Mouse (Mus musculus): ENCODE results near the gene Lat. TPM values are rescaled to one million over a fixed set of nuclear protein-coding genes. Genes with fewer than 3 reads are reported as not detected.
"Not testable (repeated sequence)": the region's sequence is repeated elsewhere in the genome, so short reads cannot be mapped to it uniquely, and the experiment has no call there.

The Lat gene
- polyA plus RNA-seq, 1 experiment from 2014 or later = 1.9 TPM

DNA sequence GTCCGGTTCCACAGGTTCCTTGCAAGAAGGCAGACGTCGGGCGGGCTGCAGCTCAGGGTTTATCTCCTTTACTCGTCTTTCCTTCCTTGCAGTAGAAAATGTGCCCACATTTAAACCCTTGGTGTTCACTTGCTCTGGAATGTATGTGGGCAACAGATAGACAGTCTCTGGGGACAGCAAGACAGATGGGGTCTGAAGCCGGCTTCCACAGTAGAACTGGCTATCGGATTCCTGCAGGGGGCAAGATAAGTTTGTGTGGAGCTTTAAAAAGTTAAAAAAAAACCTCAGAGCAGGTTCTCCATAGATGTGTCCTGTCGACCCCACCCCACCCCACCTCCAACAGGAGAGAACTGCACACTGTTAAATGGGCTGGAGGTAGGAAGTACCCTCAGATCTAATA is 21.1 kb downstream of the Lat start:
- ATAC-seq = no peak
- Histone ChIP-seq H3K9me3 (replicated peaks) (no peaks in the 10 kb centered on the region), H3K9ac (no peak overlapping the region), H3K4me1 (0 out of 2 replicates have a peak, but pooled peaks cover 5% of the 10 kb centered on the region), H3K27me3 (no peaks in the 10 kb centered on the region), H3K27ac (no peak overlapping the region), H3K4me3 (no peak overlapping the region), H3K36me3 (ENCODE audit: poor library complexity, severe bottlenecking) (no peaks in the 10 kb centered on the region), H3K4me2 (no peak overlapping the region)
- 88% methylated on average over 8 of the region's 8 CpGs for WGBS

DNA sequence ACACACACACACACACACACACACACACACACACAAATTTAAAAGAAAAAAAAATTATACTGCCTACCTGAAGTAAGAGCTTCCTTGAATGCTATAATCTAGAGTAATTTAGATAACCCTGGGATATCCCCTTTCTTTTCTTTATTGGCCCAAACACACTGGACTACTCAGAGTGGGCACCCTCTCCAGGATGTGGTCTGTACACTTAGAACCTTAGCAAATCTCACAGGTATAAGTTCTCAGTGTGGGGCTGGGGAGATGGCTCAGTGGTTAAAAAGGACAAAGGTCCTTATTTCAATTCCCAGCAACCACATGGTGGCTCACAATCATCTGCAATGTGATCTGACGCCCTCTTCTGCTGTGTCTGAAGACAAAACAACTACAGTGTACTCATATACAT is 22.3 kb downstream of the Lat start:
- H3K9ac ChIP-seq = no peak overlapping the region
- H3K27me3 ChIP-seq = no peaks in the 10 kb centered on the region
- H3K4me2 ChIP-seq = no peak overlapping the region
- H3K4me1 ChIP-seq = 0 out of 2 replicates have a peak, but pooled peaks cover 5% of the 10 kb centered on the region
- ATAC-seq = no peak
- no peak overlapping the region for H3K27ac ChIP-seq
- no peaks in the 10 kb centered on the region for H3K36me3 ChIP-seq (ENCODE audit: poor library complexity, severe bottlenecking)
- no peaks in the 10 kb centered on the region for H3K9me3 ChIP-seq (replicated peaks)
- 71% methylated on average over 1 of the region's 1 CpGs for WGBS
- H3K4me3 ChIP-seq = no peak overlapping the region

DNA sequence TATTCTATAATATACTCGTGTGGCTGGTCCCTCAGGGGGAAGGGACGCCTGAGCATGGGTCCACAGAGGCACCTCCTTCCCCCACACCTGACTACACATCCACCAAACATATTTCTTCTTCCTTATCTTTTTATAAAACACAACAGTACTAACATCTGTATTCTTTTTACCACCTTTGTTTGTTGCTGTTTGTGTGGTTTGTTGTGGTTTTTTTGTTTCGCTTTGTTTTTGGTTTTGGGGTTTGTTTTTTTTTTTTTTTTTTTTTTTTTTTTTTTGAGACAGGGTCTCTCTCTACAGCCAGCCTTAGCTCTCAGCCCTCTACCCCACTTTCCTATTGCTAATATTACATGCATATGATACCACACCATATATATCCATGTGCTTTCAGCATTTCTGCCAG is 23.4 kb downstream of the Lat start:
- Histone ChIP-seq H3K36me3 (ENCODE audit: poor library complexity, severe bottlenecking) (no peaks in the 10 kb centered on the region), H3K9me3 (replicated peaks) (no peaks in the 10 kb centered on the region), H3K4me3 (no peak overlapping the region), H3K9ac (no peak overlapping the region), H3K4me1 (no peaks in the 10 kb centered on the region), H3K27me3 (no peaks in the 10 kb centered on the region), H3K4me2 (no peak overlapping the region), H3K27ac (no peak overlapping the region)
- 53% methylated on average over 3 of the region's 3 CpGs for WGBS
- ATAC-seq = no peak

DNA sequence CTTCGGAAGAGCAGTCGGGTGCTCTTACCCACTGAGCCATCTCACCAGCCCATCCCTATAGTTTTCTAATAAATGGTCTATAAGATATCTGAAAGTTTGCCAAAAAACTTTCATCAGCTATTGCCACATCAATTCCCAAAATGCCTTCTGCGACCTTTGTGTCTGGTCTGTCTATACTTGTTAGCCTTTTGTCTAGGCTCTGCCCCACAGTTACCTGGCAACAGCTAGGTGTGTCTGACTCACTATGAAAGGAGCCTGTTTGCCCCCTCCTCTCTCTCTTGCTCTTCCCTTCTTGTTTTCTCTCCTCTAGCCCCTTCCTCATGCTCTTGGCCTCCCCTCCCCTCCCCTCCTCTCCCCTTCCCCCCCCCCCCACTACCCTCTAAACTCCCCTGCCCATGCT is 23.8 kb downstream of the Lat start:
- H3K4me1 ChIP-seq = no peaks in the 10 kb centered on the region
- no peaks in the 10 kb centered on the region for H3K27me3 ChIP-seq
- no peak overlapping the region for H3K4me3 ChIP-seq
- no peak for ATAC-seq
- 60% methylated on average over 3 of the region's 3 CpGs for WGBS
- no peak overlapping the region for H3K4me2 ChIP-seq
- no peak overlapping the region for H3K27ac ChIP-seq
- no peaks in the 10 kb centered on the region for H3K9me3 ChIP-seq (replicated peaks)
- no peak overlapping the region for H3K9ac ChIP-seq
- no peaks in the 10 kb centered on the region for H3K36me3 ChIP-seq (ENCODE audit: poor library complexity, severe bottlenecking)

DNA sequence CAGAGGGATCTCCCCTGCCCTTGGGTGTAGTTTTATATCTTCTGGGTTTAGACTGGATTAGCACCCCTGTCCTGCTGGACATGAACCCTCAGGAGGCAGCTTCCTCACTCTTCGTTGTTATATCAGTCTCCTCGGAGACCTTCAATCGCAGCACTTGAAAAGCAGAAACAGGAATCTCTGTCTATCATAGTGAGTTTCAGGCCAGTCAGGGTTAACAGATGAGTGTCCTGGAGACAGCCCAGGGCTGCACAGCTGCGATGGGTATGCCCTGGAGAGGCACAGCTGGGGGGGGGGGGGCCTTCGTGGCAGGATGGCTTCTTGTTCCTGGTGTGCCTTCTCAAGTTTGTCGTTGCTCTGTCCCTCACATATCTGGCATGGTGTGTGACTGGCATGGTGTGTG is 28.5 kb downstream of the Lat start:
- Histone ChIP-seq H3K4me2 (no peak overlapping the region), H3K9me3 (replicated peaks) (no peaks in the 10 kb centered on the region), H3K27me3 (no peaks in the 10 kb centered on the region), H3K36me3 (ENCODE audit: poor library complexity, severe bottlenecking) (no peaks in the 10 kb centered on the region), H3K27ac (no peak overlapping the region), H3K4me3 (no peak overlapping the region), H3K4me1 (no peaks in the 10 kb centered on the region), H3K9ac (no peak overlapping the region)
- ATAC-seq = no peak
- 68% methylated on average over 6 of the region's 6 CpGs for WGBS

DNA sequence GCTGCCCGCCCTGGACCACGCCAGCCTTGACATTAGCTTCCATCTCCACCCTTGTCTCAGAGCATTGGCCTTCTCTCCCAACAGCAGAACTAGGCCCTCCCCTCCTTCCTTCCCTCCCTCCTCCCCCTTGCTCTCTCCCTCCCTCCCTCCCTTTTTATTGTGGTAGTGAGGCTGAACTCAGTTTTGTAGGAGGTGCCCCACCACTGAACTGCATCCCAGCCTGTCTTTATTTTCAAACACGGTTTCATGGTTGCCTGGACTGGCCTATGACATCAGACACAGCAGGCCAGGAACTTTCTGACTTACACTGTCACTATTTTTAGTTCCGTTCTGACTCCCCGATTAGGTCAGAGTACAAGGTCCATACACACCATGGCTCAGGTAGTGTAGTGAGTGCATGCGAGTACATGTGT is 29.2 kb downstream of the Lat start:
- 81% methylated on average over 6 of the region's 6 CpGs for WGBS
- H3K9me3 ChIP-seq (replicated peaks) = no peaks in the 10 kb centered on the region
- no peaks in the 10 kb centered on the region for H3K27me3 ChIP-seq
- no peak overlapping the region for H3K9ac ChIP-seq
- H3K4me2 ChIP-seq = no peak overlapping the region
- H3K4me1 ChIP-seq = no peaks in the 10 kb centered on the region
- ATAC-seq = no peak
- no peaks in the 10 kb centered on the region for H3K36me3 ChIP-seq (ENCODE audit: poor library complexity, severe bottlenecking)
- no peak overlapping the region for H3K27ac ChIP-seq
- H3K4me3 ChIP-seq = no peak overlapping the region

DNA sequence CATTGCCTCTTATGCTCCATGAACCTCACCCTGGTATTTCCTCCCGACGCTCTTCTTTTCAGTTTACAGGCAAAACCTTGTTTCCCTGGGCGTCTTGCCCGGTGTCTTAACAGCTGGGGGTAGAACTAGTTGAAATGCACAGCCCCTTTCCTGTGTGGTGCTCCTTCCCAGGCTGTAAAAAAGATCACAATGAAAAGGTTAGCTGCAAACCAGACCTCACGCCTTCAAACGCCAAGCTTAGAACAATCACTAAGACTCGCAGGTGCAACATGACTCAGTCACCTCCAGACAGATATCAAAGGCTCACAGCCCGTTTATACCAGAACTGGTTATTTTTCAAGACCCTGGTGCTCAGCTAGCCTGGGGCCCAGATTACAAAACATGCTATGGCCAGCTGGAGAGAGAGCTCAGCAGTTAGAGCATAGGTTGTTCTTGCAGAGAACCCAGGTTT is 29.8 kb downstream of the Lat start:
- no peak for ATAC-seq
- no peaks in the 10 kb centered on the region for H3K36me3 ChIP-seq (ENCODE audit: poor library complexity, severe bottlenecking)
- H3K4me1 ChIP-seq = no peaks in the 10 kb centered on the region
- H3K4me2 ChIP-seq = no peak overlapping the region
- no peak overlapping the region for H3K27ac ChIP-seq
- WGBS = 76% methylated on average over 8 of the region's 8 CpGs
- H3K9me3 ChIP-seq (replicated peaks) = no peaks in the 10 kb centered on the region
- no peak overlapping the region for H3K4me3 ChIP-seq
- H3K9ac ChIP-seq = no peak overlapping the region
- H3K27me3 ChIP-seq = no peaks in the 10 kb centered on the region

DNA sequence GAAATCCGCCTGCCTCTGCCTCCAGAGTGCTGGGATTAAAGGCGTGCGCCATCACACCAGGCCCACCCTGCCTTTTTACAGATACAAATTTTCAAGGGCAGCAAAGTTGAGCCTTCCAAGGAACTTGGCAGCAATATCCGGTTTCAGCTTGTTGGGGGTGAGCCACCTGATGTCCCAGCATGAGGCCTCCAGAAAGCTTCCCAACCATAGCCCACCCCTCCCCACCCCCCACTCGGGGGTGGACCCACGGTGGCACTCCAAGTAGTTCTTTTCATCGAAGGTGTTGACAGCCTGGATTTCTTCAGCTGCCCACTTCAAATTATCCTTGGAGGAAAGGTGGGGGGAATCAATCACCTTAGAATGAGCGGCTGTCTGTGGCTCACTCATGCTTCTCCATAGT is 30.5 kb downstream of the Lat start:
- no peak for ATAC-seq
- Histone ChIP-seq H3K4me1 (no peaks in the 10 kb centered on the region), H3K9me3 (replicated peaks) (no peaks in the 10 kb centered on the region), H3K9ac (no peak overlapping the region), H3K27ac (no peak overlapping the region), H3K4me2 (no peak overlapping the region), H3K36me3 (ENCODE audit: poor library complexity, severe bottlenecking) (no peaks in the 10 kb centered on the region), H3K27me3 (no peaks in the 10 kb centered on the region), H3K4me3 (no peak overlapping the region)
- WGBS = 88% methylated on average over 8 of the region's 8 CpGs

DNA sequence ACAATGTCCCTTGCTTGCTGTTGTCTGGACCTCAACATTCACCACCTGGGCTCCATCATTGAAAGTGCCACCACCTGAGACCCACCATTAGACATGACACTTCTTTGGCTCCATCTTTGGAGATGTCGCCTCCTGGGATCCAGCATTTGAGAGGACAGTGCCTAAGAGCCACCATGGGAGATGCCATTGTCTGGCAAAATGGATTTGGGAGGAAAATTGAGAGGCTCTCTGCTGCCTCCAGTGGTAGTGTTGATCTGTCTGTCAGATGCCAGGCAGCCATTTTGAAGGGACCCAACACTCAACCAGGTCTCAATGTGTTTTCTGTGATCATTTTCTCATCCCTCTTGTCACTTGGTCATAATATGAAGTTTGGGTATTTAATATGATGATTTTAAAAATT is 33.8 kb downstream of the Lat start:
- no peaks in the 10 kb centered on the region for H3K9me3 ChIP-seq (replicated peaks)
- no peak overlapping the region for H3K4me3 ChIP-seq
- H3K4me1 ChIP-seq = no peaks in the 10 kb centered on the region
- no peak overlapping the region for H3K27ac ChIP-seq
- H3K9ac ChIP-seq = no peak overlapping the region
- no peak for ATAC-seq
- WGBS = 86% methylated on average over 1 of the region's 1 CpGs
- H3K27me3 ChIP-seq = 0 out of 2 replicates have a peak, but pooled peaks cover 3% of the 10 kb centered on the region
- no peaks in the 10 kb centered on the region for H3K36me3 ChIP-seq (ENCODE audit: poor library complexity, severe bottlenecking)
- no peak overlapping the region for H3K4me2 ChIP-seq

DNA sequence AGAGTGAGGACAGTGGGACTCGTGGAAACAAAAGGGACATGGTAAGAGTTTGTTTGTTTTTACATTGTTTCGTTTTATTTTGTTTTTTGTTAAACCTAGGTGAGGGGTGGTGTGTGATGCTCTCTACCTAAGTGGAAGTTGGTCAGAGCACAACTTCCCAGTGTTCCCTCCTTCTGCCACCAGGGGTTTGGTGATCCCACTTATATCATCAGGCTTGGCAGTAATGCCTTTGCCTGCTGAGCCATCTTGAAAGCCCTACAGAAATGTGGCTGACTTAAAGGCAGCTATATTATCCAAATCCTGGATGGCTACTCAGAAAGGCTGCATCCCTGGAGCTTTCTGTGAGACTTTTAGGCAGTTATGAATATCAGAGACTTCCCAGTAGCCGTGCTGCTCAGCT is 36.7 kb downstream of the Lat start:
- no peak overlapping the region for H3K4me2 ChIP-seq
- no peak overlapping the region for H3K27ac ChIP-seq
- no peak overlapping the region for H3K9ac ChIP-seq
- H3K4me1 ChIP-seq = no peaks in the 10 kb centered on the region
- no peaks in the 10 kb centered on the region for H3K9me3 ChIP-seq (replicated peaks)
- no peak for ATAC-seq
- no peak overlapping the region for H3K4me3 ChIP-seq
- WGBS = 81% methylated on average over 3 of the region's 3 CpGs
- H3K36me3 ChIP-seq (ENCODE audit: poor library complexity, severe bottlenecking) = no peaks in the 10 kb centered on the region
- 0 out of 2 replicates have a peak, but pooled peaks cover 3% of the 10 kb centered on the region for H3K27me3 ChIP-seq

DNA sequence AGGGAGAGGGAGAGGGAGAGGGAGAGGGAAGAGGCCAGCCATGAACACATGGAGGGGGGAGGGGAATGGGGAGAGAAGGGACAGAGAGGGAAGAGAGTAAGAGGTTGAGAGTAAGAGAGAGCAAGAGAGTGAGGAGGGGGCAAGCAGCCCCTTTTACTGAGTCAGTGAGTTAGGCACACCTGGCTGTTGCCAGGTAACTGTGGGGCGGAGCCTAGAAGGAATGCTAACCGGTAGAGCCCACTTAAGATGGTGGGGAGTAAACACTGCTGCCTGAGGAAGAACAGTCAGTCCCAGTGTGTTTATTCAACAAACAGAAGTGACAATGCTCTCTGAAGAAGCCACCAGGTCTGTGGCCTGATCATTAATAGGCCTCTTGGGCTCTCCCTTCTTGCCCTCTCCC is 38.7 kb downstream of the Lat start:
- 68% methylated on average over 2 of the region's 2 CpGs for WGBS
- H3K4me3 ChIP-seq = no peak overlapping the region
- no peak overlapping the region for H3K9ac ChIP-seq
- no peak overlapping the region for H3K4me2 ChIP-seq
- no peaks in the 10 kb centered on the region for H3K9me3 ChIP-seq (replicated peaks)
- H3K36me3 ChIP-seq (ENCODE audit: poor library complexity, severe bottlenecking) = no peaks in the 10 kb centered on the region
- no peak overlapping the region for H3K27ac ChIP-seq
- ATAC-seq = no peak
- H3K27me3 ChIP-seq = peaks cover 6% of the 10 kb centered on the region; the same call in 1 of the 2 replicates
- no peaks in the 10 kb centered on the region for H3K4me1 ChIP-seq

DNA sequence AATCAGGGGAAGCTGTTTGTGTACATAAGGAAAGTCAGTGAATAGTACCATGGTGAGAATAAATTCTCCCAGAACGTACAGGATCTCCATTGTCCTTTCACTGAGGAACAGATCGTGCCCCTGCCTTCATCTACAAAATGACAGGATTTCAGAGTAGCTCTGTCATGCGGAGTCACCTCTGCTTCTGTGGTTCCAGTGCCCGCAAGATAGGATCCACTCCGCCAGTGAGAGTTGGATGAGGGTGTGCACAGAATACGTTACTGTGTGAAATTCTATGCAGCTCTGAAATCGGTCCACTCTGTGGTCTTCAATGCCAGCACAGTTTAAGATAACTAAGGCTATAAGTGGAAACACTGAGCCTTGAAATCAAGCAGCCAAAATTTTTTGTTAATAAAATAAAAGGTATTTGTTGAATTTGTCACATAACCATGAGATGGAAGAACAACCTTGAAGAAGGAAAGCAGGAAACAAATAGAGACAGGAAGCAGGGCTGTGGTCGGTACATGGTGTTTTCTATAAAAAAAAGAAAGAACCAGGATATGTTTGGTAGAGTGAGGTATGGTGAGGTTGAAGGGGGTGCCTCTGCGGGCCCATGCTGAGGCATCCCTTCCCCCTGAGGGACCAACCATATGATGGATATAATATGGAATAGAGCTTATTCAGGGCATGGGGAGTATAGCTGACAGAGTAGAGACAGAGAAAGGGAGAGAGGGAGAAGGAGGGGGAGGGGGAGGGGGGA is 39.3 kb downstream of the Lat start:
- ATAC-seq = no peak
- no peak overlapping the region for H3K4me3 ChIP-seq
- 95% methylated on average over 9 of the region's 9 CpGs for WGBS
- no peak overlapping the region for H3K27ac ChIP-seq
- no peak overlapping the region for H3K9ac ChIP-seq
- peaks cover 10% of the 10 kb centered on the region for H3K27me3 ChIP-seq
- H3K4me2 ChIP-seq = no peak overlapping the region
- H3K36me3 ChIP-seq (ENCODE audit: poor library complexity, severe bottlenecking) = no peaks in the 10 kb centered on the region
- H3K4me1 ChIP-seq = no peaks in the 10 kb centered on the region
- no peaks in the 10 kb centered on the region for H3K9me3 ChIP-seq (replicated peaks)

DNA sequence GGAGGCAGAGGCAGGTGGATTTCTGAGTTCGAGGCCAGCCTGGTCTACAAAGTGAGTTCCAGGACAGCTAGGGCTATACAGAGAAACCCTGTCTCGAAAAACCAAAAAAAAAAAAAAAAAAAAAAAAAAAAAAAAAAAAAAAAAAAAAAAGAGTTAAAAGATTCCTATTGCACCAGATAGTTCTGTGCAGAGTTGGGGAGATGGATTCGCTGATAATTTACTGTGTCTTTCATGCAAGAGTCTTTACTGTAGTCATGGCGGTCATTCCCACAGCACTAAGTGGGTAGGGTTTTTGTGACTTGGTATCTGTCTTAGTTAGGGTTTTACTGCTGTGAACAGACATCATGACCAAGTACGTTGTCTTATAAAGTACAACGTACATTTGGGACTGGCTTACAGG is 40.5 kb downstream of the Lat start:
- 92% methylated on average over 5 of the region's 6 CpGs for WGBS
- peaks cover 21% of the 10 kb centered on the region for H3K27me3 ChIP-seq
- H3K9ac ChIP-seq; H3K9me3 ChIP-seq (replicated peaks); H3K4me1 ChIP-seq; H3K4me2 ChIP-seq; H3K4me3 ChIP-seq; ATAC-seq; H3K36me3 ChIP-seq (ENCODE audit: poor library complexity, severe bottlenecking); H3K27ac ChIP-seq: not testable (repeated sequence)
